Mouse (Mus musculus) lung, postnatal 25 days (tissue): Measurements from ENCODE around the gene Slc6a17.

ENCODE experiments used
- DNase-seq: peaks from one replicate; pipeline ENCODE4 v3.0.0; 2022; ENCODE audit warnings: low spot score

The Slc6a17 gene

GRCm38 (mm10) chr3:107524547-107524946 is 6.7 kb upstream of the Slc6a17 start:
- no peak for DNase-seq

- no peak for DNase-seq
Measured at GRCm38 (mm10) chr3:107520931-107521330, 3.1 kb upstream of the Slc6a17 start.

- no peak for DNase-seq
Measured at GRCm38 (mm10) chr3:107516776-107517630, 815 bp downstream of the Slc6a17 start.

GRCm38 (mm10) chr3:107515989-107516388 is 1.8 kb downstream of the Slc6a17 start:
- no peak for DNase-seq

GRCm38 (mm10) chr3:107511416-107511815 is 6.4 kb downstream of the Slc6a17 start:
- DNase-seq = no peak

GRCm38 (mm10) chr3:107508696-107509095 is 9.1 kb downstream of the Slc6a17 start:
- DNase-seq = no peak

- no peak for DNase-seq
Measured at GRCm38 (mm10) chr3:107507966-107508365, 9.9 kb downstream of the Slc6a17 start.

GRCm38 (mm10) chr3:107506531-107506930 is 11.3 kb downstream of the Slc6a17 start:
- no peak for DNase-seq

GRCm38 (mm10) chr3:107505464-107506367 is 12.1 kb downstream of the Slc6a17 start:
- DNase-seq = no peak

- DNase-seq = no peak
Measured at GRCm38 (mm10) chr3:107504542-107504941, 13.3 kb downstream of the Slc6a17 start.

- DNase-seq = no peak
Measured at GRCm38 (mm10) chr3:107503716-107504115, 14.1 kb downstream of the Slc6a17 start.

- DNase-seq = no peak
Measured at GRCm38 (mm10) chr3:107501702-107502151, 16.1 kb downstream of the Slc6a17 start.

GRCm38 (mm10) chr3:107500301-107500700 is 17.5 kb downstream of the Slc6a17 start:
- DNase-seq = no peak

GRCm38 (mm10) chr3:107496086-107496850 is 21.6 kb downstream of the Slc6a17 start:
- DNase-seq = no peak

GRCm38 (mm10) chr3:107495524-107495923 is 22.3 kb downstream of the Slc6a17 start:
- no peak for DNase-seq

- DNase-seq = no peak
Measured at GRCm38 (mm10) chr3:107491459-107491858, 26.4 kb downstream of the Slc6a17 start.

GRCm38 (mm10) chr3:107488637-107489036 is 29.2 kb downstream of the Slc6a17 start:
- DNase-seq = no peak

- DNase-seq = no peak
Measured at GRCm38 (mm10) chr3:107483290-107483689, 34.5 kb downstream of the Slc6a17 start.

- DNase-seq = no peak
Measured at GRCm38 (mm10) chr3:107480660-107481059, 37.2 kb downstream of the Slc6a17 start.

GRCm38 (mm10) chr3:107472198-107472597 is 45.6 kb downstream of the Slc6a17 start:
- DNase-seq = peak; percentile 14

- no peak for DNase-seq
Measured at GRCm38 (mm10) chr3:107469059-107469458, 48.8 kb downstream of the Slc6a17 start.

GRCm38 (mm10) chr3:107468106-107468505 is 49.7 kb downstream of the Slc6a17 start:
- DNase-seq = no peak
